Mouse (Mus musculus) testis, adult 2 months (tissue): ENCODE measurements around the gene Pck1.

ENCODE experiments used
- CTCF ChIP-seq: fragments of 200-500 bp; IDR thresholded peaks from 2 replicates; pipeline ENCODE4 v1.5.1; 2012; ENCODE audit warnings: low read depth, mild to moderate bottlenecking, inconsistent platforms, low read length, moderate library complexity; ENCODE audit not compliant: control insufficient read depth, insufficient read depth, insufficient replicate concordance
- POLR2A ChIP-seq: fragments of 200-500 bp; IDR thresholded peaks from 2 replicates; pipeline ENCODE4 v1.6.1; 2012; ENCODE audit warnings: low read depth, mild to moderate bottlenecking, inconsistent platforms, low read length, moderate library complexity; ENCODE audit not compliant: control insufficient read depth

- no peak for TF ChIP-seq CTCF
- no peak for TF ChIP-seq POLR2A
These were observed 26.2 kb downstream of the Pck1 start for GRCm38 (mm10) chr2:173179046-173179445.
